Mouse (Mus musculus): ENCODE measurements around the gene Rhod. TPM values are rescaled to one million over a fixed set of nuclear protein-coding genes. Genes with fewer than 3 reads are reported as not detected.
A peak's percentile ranks its signal among the peaks of the same experiment; 100 is the strongest.

Rhod gene
- polyA plus RNA-seq, 1 experiment, result 4.0 TPM

DNA sequence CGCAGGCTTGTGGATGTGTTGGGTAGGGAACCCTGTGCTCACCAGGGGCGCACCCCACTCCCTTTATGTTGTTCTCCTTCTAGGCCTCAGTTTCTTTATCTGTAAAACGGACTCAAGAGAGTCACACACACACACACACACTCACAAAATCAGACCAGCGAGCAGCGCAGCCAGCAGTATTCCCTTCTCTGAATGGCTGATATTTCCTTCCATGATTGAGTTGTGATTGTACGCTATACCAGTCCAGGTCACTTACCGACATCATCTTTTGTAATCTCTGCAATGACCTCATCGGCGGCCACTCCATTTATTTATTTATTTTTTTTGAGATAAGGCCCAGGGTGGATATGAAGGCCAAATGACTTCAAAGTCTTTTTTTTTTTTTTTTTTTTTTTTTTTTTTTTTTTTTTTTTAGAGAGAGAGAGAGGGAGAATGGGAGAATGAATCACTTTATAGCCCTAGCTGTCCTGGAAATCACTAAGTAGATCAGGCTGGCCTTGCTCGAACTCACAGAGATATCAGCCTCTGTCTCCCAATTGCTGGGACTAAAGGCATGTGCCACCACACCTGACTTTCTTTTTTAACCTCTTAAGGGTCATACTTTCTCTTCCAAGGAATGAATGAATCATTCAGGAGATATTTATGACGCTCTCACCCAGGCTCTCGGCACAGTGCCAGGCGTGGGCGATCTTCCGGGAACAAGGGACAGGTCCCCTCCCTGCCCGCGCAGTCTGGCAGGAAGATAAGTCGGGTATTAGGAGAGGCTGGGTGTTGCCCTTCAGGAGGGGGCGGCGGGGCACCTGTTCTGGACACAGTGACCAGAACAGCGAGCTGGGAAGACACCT lies 38.3 kb upstream of the Rhod start, which contains the start of gene Syt12:
TSS of gene Syt12 (minus strand) at position 103 of the 845 bp plus-strand sequence.
- Histone ChIP-seq H3K36me3 (ENCODE audit: control insufficient read depth, insufficient read depth, low read length) (no peaks in the 10 kb centered on the region), H3K27me3 (ENCODE audit: control insufficient read depth, insufficient read depth, low read length) (peaks cover 6% of the 10 kb centered on the region), H3K4me1 (ENCODE audit: control insufficient read depth, insufficient read depth, insufficient read length) (peaks cover 4% of the 10 kb centered on the region; the same call in 1 of the 2 replicates), H3K4me3 (ENCODE audit: extremely low read depth, insufficient read depth, insufficient read length) (no peak within 1 kb of the TSS; the same call in 1 of the 2 replicates), H3K27ac (ENCODE audit: insufficient read depth, low read length) (no peak within 1 kb of the TSS)
- WGBS, result 26% methylated on average over 21 of the region's 21 CpGs
- no peak for DNase-seq (ENCODE audit: low read depth in 1 of 2, low spot score in 2 of 2)
- TF ChIP-seq CTCF (IDR thresholded peaks at IDR 0.05; ENCODE audit: extremely low read depth, insufficient read depth, insufficient read length, insufficient replicate concordance) (no peak), POLR2A (IDR thresholded peaks at IDR 0.05; ENCODE audit: low read depth, low read length) (no peak)

DNA sequence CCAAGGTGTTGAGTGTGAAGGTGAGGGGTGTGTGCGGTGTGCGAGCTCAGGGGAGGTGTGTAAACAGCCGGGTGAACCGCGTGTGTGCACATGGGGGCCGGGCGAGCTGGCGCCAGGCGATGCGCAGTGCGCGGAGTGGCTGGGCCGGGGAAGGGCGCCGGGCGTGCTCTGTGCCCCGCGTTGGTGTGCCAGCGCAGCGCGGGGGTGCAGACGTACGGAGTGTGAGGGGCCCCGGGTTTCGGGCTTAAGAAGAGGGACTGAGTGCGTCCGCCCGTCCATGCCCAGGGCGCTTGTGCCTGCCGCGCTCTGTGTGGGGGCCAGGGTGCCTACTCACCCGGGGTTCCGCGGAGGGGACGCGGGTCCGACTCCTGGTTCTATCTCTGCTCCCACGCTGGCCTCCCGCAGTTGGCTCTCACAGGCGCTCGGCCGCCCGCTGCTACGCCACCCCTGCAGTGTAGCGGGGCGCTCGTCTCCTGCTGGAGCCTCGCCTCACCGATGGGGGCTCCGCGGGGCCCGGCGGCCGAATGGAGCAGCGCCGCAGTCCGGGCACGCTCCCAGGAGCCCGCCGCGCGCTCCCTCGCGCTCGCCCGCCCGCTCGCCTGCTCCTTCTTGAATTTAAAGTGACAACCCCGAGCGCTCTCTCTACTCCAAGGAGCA lies 37.5 kb upstream of the Rhod start:
- no peak for DNase-seq (ENCODE audit: low read depth in 1 of 2, low spot score in 2 of 2)
- TF ChIP-seq POLR2A (IDR thresholded peaks at IDR 0.05; ENCODE audit: low read depth, low read length), result no peak
- no peak for TF ChIP-seq CTCF (IDR thresholded peaks at IDR 0.05; ENCODE audit: extremely low read depth, insufficient read depth, insufficient read length, insufficient replicate concordance)
- Histone ChIP-seq H3K27ac (ENCODE audit: insufficient read depth, low read length) (no peak overlapping the region), H3K36me3 (ENCODE audit: control insufficient read depth, insufficient read depth, low read length) (no peaks in the 10 kb centered on the region), H3K4me3 (ENCODE audit: extremely low read depth, insufficient read depth, insufficient read length) (no peak overlapping the region; the same call in 1 of the 2 replicates), H3K4me1 (ENCODE audit: control insufficient read depth, insufficient read depth, insufficient read length) (peaks cover 4% of the 10 kb centered on the region; the same call in 1 of the 2 replicates), H3K27me3 (ENCODE audit: control insufficient read depth, insufficient read depth, low read length) (peaks cover 6% of the 10 kb centered on the region)
- WGBS, result 1% methylated on average over 70 of the region's 70 CpGs

DNA sequence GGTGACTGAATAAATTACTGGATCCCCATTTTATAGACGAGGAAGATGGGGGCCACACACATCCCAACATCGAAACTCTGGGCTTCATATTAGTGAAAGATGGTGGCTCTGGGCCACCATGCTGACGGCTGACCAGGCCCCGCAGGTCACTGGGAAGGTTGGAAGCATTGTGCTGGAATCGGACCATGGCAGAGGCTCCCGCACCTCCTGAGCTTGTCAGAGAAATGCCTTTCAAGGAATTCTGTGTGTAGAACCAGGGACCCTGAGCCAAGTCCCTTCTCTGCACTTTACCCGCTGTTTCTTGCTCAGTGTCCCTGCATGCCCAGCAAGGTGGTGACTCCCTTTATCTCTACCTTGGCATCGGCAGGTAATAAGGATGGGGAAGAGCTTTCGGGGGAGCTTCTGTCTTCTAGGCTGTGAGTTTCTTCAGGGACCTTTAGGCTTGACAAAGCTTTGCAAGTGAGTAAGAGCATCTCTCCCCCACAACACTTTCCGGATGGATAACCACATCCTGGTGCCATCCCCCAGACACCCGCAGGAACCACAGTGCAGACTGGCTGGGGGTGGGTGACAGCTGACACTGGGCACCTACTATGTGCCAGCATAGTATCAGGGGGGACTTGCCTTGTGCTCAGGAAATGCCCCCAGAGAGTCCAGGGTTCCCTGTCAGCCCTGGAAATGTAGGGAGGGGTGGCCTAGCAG lies 36.1 kb upstream of the Rhod start:
- Histone ChIP-seq H3K4me1 (ENCODE audit: control insufficient read depth, insufficient read depth, insufficient read length) (peaks cover 4% of the 10 kb centered on the region; the same call in 1 of the 2 replicates), H3K27me3 (ENCODE audit: control insufficient read depth, insufficient read depth, low read length) (peaks cover 6% of the 10 kb centered on the region), H3K36me3 (ENCODE audit: control insufficient read depth, insufficient read depth, low read length) (no peaks in the 10 kb centered on the region), H3K4me3 (ENCODE audit: extremely low read depth, insufficient read depth, insufficient read length) (no peak overlapping the region), H3K27ac (ENCODE audit: insufficient read depth, low read length) (no peak overlapping the region)
- peak in 1 of 2 experiments; percentile 3 for DNase-seq (ENCODE audit: low read depth in 1 of 2, low spot score in 2 of 2)
- 68% methylated on average over 11 of the region's 11 CpGs for WGBS
- TF ChIP-seq CTCF (IDR thresholded peaks at IDR 0.05; ENCODE audit: extremely low read depth, insufficient read depth, insufficient read length, insufficient replicate concordance), result no peak
- no peak for TF ChIP-seq POLR2A (IDR thresholded peaks at IDR 0.05; ENCODE audit: low read depth, low read length)

GRCm38 (mm10) chr19:4474739-4475138 lies 35.5 kb upstream of the Rhod start:
- TF ChIP-seq POLR2A (IDR thresholded peaks at IDR 0.05; ENCODE audit: low read depth, low read length) (no peak), CTCF (IDR thresholded peaks at IDR 0.05; ENCODE audit: extremely low read depth, insufficient read depth, insufficient read length, insufficient replicate concordance) (no peak)
- WGBS, result 64% methylated on average over 3 of the region's 3 CpGs
- no peak overlapping the region for H3K27ac ChIP-seq (ENCODE audit: insufficient read depth, low read length)
- H3K27me3 ChIP-seq (ENCODE audit: control insufficient read depth, insufficient read depth, low read length), result peaks cover 6% of the 10 kb centered on the region
- no peak for DNase-seq (ENCODE audit: low read depth in 1 of 2, low spot score in 2 of 2)
- H3K4me1 ChIP-seq (ENCODE audit: control insufficient read depth, insufficient read depth, insufficient read length), result peaks cover 4% of the 10 kb centered on the region; the same call in 1 of the 2 replicates
- H3K36me3 ChIP-seq (ENCODE audit: control insufficient read depth, insufficient read depth, low read length), result no peaks in the 10 kb centered on the region
- no peak overlapping the region for H3K4me3 ChIP-seq (ENCODE audit: extremely low read depth, insufficient read depth, insufficient read length)

DNA sequence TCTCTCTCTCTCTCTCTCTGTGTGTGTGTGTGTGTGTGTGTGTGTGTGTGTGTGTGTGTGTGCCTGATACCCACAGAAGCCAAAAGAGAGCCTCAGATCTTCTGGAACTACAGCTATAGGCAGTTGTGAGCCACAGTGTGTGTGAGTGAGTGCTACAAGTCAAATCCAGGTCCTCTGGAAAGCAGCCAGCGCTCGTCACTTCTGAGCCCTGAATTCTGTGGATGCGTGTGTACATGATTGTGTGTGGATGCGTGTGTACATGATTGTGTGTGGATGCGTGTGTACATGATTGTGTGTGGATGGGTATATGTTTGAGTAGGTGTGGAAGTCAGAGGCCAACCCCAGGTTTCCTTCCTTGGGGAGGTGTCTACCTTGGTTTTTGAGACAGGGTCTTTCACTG lies 34.3 kb upstream of the Rhod start:
- DNase-seq (ENCODE audit: low read depth in 1 of 2, low spot score in 2 of 2), result no peak
- H3K27me3 ChIP-seq (ENCODE audit: control insufficient read depth, insufficient read depth, low read length), result peaks cover 6% of the 10 kb centered on the region
- H3K4me3 ChIP-seq (ENCODE audit: extremely low read depth, insufficient read depth, insufficient read length), result no peak overlapping the region
- 89% methylated on average over 5 of the region's 5 CpGs for WGBS
- TF ChIP-seq CTCF (IDR thresholded peaks at IDR 0.05; ENCODE audit: extremely low read depth, insufficient read depth, insufficient read length, insufficient replicate concordance), result no peak
- TF ChIP-seq POLR2A (IDR thresholded peaks at IDR 0.05; ENCODE audit: low read depth, low read length), result no peak
- no peaks in the 10 kb centered on the region for H3K36me3 ChIP-seq (ENCODE audit: control insufficient read depth, insufficient read depth, low read length)
- H3K27ac ChIP-seq (ENCODE audit: insufficient read depth, low read length), result no peak overlapping the region
- peaks cover 4% of the 10 kb centered on the region; the same call in 1 of the 2 replicates for H3K4me1 ChIP-seq (ENCODE audit: control insufficient read depth, insufficient read depth, insufficient read length)

- no peaks in the 10 kb centered on the region for H3K36me3 ChIP-seq (ENCODE audit: control insufficient read depth, insufficient read depth, low read length)
- H3K27ac ChIP-seq (ENCODE audit: insufficient read depth, low read length), result no peak overlapping the region
- H3K27me3 ChIP-seq (ENCODE audit: control insufficient read depth, insufficient read depth, low read length), result no peaks in the 10 kb centered on the region
- DNase-seq (ENCODE audit: low read depth in 1 of 2, low spot score in 2 of 2), result no peak
- H3K4me1 ChIP-seq (ENCODE audit: control insufficient read depth, insufficient read depth, insufficient read length), result no peaks in the 10 kb centered on the region
- no peak for TF ChIP-seq CTCF (IDR thresholded peaks at IDR 0.05; ENCODE audit: extremely low read depth, insufficient read depth, insufficient read length, insufficient replicate concordance)
- TF ChIP-seq POLR2A (IDR thresholded peaks at IDR 0.05; ENCODE audit: low read depth, low read length), result no peak
- no peak overlapping the region for H3K4me3 ChIP-seq (ENCODE audit: extremely low read depth, insufficient read depth, insufficient read length)
- 37% methylated on average over 5 of the region's 5 CpGs for WGBS
Measured at GRCm38 (mm10) chr19:4468363-4468762, 29.1 kb upstream of the Rhod start.

Data from spleen, adult 2 months (tissue).